Mouse (Mus musculus): ENCODE results near the gene Arhgef18. TPM values are rescaled to one million over a fixed set of nuclear protein-coding genes. Genes with fewer than 3 reads are reported as not detected.

Gene Arhgef18
- polyA plus RNA-seq, 1 experiment: 17.5 TPM

- DNase-seq (ENCODE audit: low read depth, low spot score): no peak
- WGBS: 26% methylated on average over 6 of the region's 6 CpGs
Measured at GRCm38 (mm10) chr8:3493845-3494208, 101.0 kb downstream of the Arhgef18 start.

GRCm38 (mm10) chr8:3495578-3496427 is 103.0 kb downstream of the Arhgef18 start:
- DNase-seq (ENCODE audit: low read depth, low spot score): no peak
- WGBS: 97% methylated on average over 44 of the region's 44 CpGs

- DNase-seq (ENCODE audit: low read depth, low spot score): no peak
- 97% methylated on average over 15 of the region's 15 CpGs for WGBS
Measured at GRCm38 (mm10) chr8:3496428-3496748, 103.6 kb downstream of the Arhgef18 start.

- 83% methylated on average over 3 of the region's 3 CpGs for WGBS
- no peak for DNase-seq (ENCODE audit: low read depth, low spot score)
Measured at GRCm38 (mm10) chr8:3498583-3498982, 105.8 kb downstream of the Arhgef18 start.

GRCm38 (mm10) chr8:3499751-3500150 is 106.9 kb downstream of the Arhgef18 start:
- 2% methylated on average over 8 of the region's 8 CpGs for WGBS
- DNase-seq (ENCODE audit: low read depth, low spot score): no peak

- peak; percentile 95 for DNase-seq (ENCODE audit: low read depth, low spot score)
- under 1% methylated on average over 70 of the region's 70 CpGs for WGBS
Measured at GRCm38 (mm10) chr8:3500235-3501090, 107.7 kb downstream of the Arhgef18 start, which contains the start of gene Mcoln1. Gene Mcoln1 (plus strand): TSS chr8:3500457.

GRCm38 (mm10) chr8:3502217-3502616 is 109.4 kb downstream of the Arhgef18 start:
- 26% methylated on average over 4 of the region's 4 CpGs for WGBS
- no peak for DNase-seq (ENCODE audit: low read depth, low spot score)

Other genes starting within 250 kb of the Arhgef18 start
- gene Insr, start 113.4 kb upstream of the Arhgef18 start, polyA plus RNA-seq (2012; rRNA removed): 4.5 and 15.0 TPM in 2 replicates
- 1.2 and 2.6 TPM in 2 replicates for gene A430078G23Rik, start 39.6 kb upstream of the Arhgef18 start, polyA plus RNA-seq (2012; rRNA removed)
- gene Pex11g, start 74.7 kb downstream of the Arhgef18 start, polyA plus RNA-seq (2012; rRNA removed): 13.2 and 13.6 TPM in 2 replicates
- not detected in 2 replicates for gene Tex45, start 77.9 kb downstream of the Arhgef18 start, polyA plus RNA-seq (2012; rRNA removed)
- 20.1 and 22.0 TPM in 2 replicates for gene Zfp358, start 100.1 kb downstream of the Arhgef18 start, polyA plus RNA-seq (2012; rRNA removed)
- gene Mcoln1, start 107.5 kb downstream of the Arhgef18 start, polyA plus RNA-seq (2012; rRNA removed): 77.4 and 87.1 TPM in 2 replicates
- gene Pnpla6, start 122.4 kb downstream of the Arhgef18 start, polyA plus RNA-seq (2012; rRNA removed): 49.5 and 92.0 TPM in 2 replicates
- gene C330021F23Rik, start 175.0 kb downstream of the Arhgef18 start, polyA plus RNA-seq (2012; rRNA removed): 0.34 and 4.0 TPM in 2 replicates
- gene Camsap3, start 194.3 kb downstream of the Arhgef18 start, polyA plus RNA-seq (2012; rRNA removed): 96.3 and 102 TPM in 2 replicates
- 39.1 and 50.5 TPM in 2 replicates for gene Xab2, start 228.3 kb downstream of the Arhgef18 start, polyA plus RNA-seq (2012; rRNA removed)
- 9.5 TPM in 2 replicates for gene Pet100, start 228.5 kb downstream of the Arhgef18 start, polyA plus RNA-seq (2012; rRNA removed)
- not detected in 2 replicates for gene Pcp2, start 232.5 kb downstream of the Arhgef18 start, polyA plus RNA-seq (2012; rRNA removed)
- 179 and 256 TPM in 2 replicates for gene Stxbp2, start 237.9 kb downstream of the Arhgef18 start, polyA plus RNA-seq (2012; rRNA removed)

Measured in large intestine, adult 2 months (tissue).